Mouse (Mus musculus): ENCODE data around the gene Mettl23. TPM values are rescaled to one million over a fixed set of nuclear protein-coding genes. Genes with fewer than 3 reads are reported as not detected.

Mettl23 gene
- polyA plus RNA-seq, 1 experiment: 34.0 TPM

DNA sequence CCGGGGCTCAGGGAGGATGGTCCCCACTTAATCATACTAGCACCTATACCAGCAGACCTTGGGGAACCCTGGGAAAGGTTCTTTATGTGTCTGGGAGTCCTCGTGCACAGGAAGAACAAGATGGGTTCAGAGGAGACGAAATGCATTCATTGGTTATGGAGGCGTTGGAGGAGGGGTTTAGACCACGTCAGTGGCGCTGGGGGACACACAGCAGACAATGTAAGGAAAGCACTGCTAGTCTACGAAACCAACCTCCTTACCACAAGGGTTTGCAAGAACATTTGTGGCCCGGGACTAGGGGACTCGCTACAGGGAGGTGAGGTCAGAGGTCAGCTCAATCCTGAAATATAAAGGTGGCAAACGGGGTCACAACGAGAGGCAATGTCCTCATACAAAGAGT, 32.5 kb upstream of the Mettl23 start:
- peaks cover 11% of the 10 kb centered on the region for H3K36me3 ChIP-seq (ENCODE audit: control insufficient read depth, insufficient read depth)
- TF ChIP-seq REST (IDR thresholded peaks at IDR 0.05; ENCODE audit: insufficient read depth, insufficient read length) (no peak), USF1 (IDR thresholded peaks at IDR 0.05; ENCODE audit: low read depth) (no peak), MYOD1 (IDR thresholded peaks at IDR 0.05; ENCODE audit: control insufficient read depth in 1 of 3, insufficient read length in 2 of 3, low read depth in 2 of 3) (no peak), SRF (IDR thresholded peaks at IDR 0.05; ENCODE audit: control insufficient read depth, insufficient read length, low read depth) (no peak), MYOG (IDR thresholded peaks at IDR 0.05; ENCODE audit: control insufficient read depth in 1 of 3, insufficient read depth in 1 of 3, insufficient read length in 2 of 3, low read depth in 2 of 3) (no peak)
- peaks cover 9% of the 10 kb centered on the region for H3K79me2 ChIP-seq (ENCODE audit: control insufficient read depth, insufficient read depth)
- no peaks in the 10 kb centered on the region for H3K27me3 ChIP-seq (ENCODE audit: control insufficient read depth, insufficient read depth, insufficient read length)
- no peak overlapping the region for H3K4me3 ChIP-seq
- no peak overlapping the region for H3ac ChIP-seq (ENCODE audit: control insufficient read depth, insufficient read length)
- H3K4me2 ChIP-seq (ENCODE audit: low read depth): no peak overlapping the region

DNA sequence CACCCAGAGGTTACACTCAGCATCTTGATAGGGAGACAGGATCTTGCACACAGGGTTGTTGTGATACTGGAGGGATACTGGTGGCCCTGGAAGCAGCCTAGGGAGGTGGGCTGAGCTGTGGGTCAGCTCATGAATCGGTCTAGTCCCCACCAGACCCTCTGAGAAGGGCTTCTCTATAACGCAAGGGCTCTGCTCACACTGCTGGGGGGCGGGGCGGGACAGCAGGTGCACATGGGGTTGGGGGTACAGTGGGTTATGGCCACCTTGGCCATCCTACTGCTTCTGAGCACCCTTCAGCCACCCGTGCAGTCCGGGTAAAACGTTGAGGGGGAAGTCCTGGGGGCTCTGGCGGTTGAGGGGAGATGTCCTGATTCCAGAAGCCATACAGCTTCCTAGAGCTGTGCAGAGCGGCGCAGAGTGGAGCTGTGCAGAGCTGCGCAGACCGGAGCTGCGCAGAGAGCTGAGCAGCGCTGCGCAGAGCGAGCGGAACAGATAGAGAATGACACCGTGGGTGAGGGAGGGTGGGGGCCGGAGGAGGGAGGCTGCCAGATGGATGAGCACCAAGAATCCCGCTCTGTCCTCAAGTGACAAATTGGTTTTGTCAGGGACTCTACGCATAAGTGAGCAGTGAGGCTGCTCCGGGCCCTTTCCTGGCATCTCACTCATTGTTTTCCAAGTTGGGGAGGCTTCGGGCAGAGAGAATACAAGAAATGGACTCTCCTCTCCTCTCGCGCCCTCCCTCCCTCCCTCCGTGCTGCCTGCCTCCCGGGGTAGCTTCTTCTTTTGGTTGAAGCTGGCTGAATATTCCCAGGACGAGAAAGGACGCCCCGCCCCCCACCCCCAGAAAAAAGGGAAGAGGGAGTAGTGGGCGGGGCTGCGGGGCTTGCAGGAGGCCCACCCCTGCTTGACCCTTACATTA, 31.8 kb upstream of the Mettl23 start:
- Histone ChIP-seq H3K27me3 (ENCODE audit: control insufficient read depth, insufficient read depth, insufficient read length) (no peaks in the 10 kb centered on the region), H3K79me2 (ENCODE audit: control insufficient read depth, insufficient read depth) (peaks cover 15% of the 10 kb centered on the region), H3K4me2 (ENCODE audit: low read depth) (no peak overlapping the region), H3K36me3 (ENCODE audit: control insufficient read depth, insufficient read depth) (peaks cover 11% of the 10 kb centered on the region), H3K4me3 (no peak overlapping the region), H3ac (ENCODE audit: control insufficient read depth, insufficient read length) (no peak overlapping the region)
- TF ChIP-seq USF1 (IDR thresholded peaks at IDR 0.05; ENCODE audit: low read depth): no peak
- no peak for TF ChIP-seq CEBPB (IDR thresholded peaks at IDR 0.05; ENCODE audit: insufficient read depth, poor library complexity, severe bottlenecking)
- no peak for TF ChIP-seq REST (IDR thresholded peaks at IDR 0.05; ENCODE audit: insufficient read depth, insufficient read length)
- no peak for TF ChIP-seq MAX (IDR thresholded peaks at IDR 0.05; ENCODE audit: low read depth)

- H3K4me2 ChIP-seq (ENCODE audit: low read depth): no peak overlapping the region
- H3ac ChIP-seq (ENCODE audit: control insufficient read depth, insufficient read length): no peak overlapping the region
- no peak for TF ChIP-seq MYOD1 (IDR thresholded peaks at IDR 0.05; ENCODE audit: control insufficient read depth in 1 of 3, insufficient read length in 2 of 3, low read depth in 2 of 3)
- TF ChIP-seq USF1 (IDR thresholded peaks at IDR 0.05; ENCODE audit: low read depth): no peak
- TF ChIP-seq POLR2A (IDR thresholded peaks at IDR 0.05; ENCODE audit: insufficient read length, low read depth): no peak
- TF ChIP-seq E2F4 (IDR thresholded peaks at IDR 0.05; ENCODE audit: insufficient read depth): no peak
- TF ChIP-seq POLR2AphosphoS2 (IDR thresholded peaks at IDR 0.05; ENCODE audit: insufficient read length, low read depth): no peak
- TF ChIP-seq CEBPB (IDR thresholded peaks at IDR 0.05; ENCODE audit: insufficient read depth, poor library complexity, severe bottlenecking): no peak
- TF ChIP-seq TCF12 (IDR thresholded peaks at IDR 0.05; ENCODE audit: insufficient read depth, poor library complexity, severe bottlenecking): no peak
- no peak for TF ChIP-seq REST (IDR thresholded peaks at IDR 0.05; ENCODE audit: insufficient read depth, insufficient read length)
- no peak for TF ChIP-seq SRF (IDR thresholded peaks at IDR 0.05; ENCODE audit: control insufficient read depth, insufficient read length, low read depth)
- TF ChIP-seq TCF3 (IDR thresholded peaks at IDR 0.05; ENCODE audit: insufficient read length, low read depth): no peak
- no peak for TF ChIP-seq MAX (IDR thresholded peaks at IDR 0.05; ENCODE audit: low read depth)
- TF ChIP-seq MYOG (IDR thresholded peaks at IDR 0.05; ENCODE audit: control insufficient read depth in 1 of 3, insufficient read depth in 1 of 3, insufficient read length in 2 of 3, low read depth in 2 of 3): no peak
- no peak overlapping the region for H3K4me3 ChIP-seq
- peaks cover 26% of the 10 kb centered on the region for H3K79me2 ChIP-seq (ENCODE audit: control insufficient read depth, insufficient read depth)
- H3K27me3 ChIP-seq (ENCODE audit: control insufficient read depth, insufficient read depth, insufficient read length): no peaks in the 10 kb centered on the region
- peaks cover 11% of the 10 kb centered on the region for H3K36me3 ChIP-seq (ENCODE audit: control insufficient read depth, insufficient read depth)
Measured at GRCm38 (mm10) chr11:116812793-116813529, 30.1 kb upstream of the Mettl23 start.

DNA sequence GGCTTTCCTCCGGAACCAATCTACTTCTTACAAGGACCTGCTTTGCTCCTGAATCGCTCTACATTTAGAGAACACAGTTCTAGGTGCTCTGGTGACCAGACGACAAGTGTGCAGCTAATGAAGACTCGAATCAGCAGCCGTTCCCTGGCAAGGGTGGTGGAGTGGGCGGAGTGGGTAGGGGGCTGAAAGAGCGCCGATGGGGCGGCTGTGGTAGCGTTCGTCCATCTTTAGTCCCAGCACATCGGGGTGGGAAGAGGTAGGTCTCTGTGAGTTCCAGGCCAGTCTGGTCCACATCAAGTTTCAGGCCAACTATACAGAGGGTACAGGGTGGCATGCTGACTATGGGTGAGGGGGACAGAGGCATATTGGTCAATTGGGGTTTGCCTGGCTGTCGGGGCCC, 29.5 kb upstream of the Mettl23 start:
- Histone ChIP-seq H3K4me3 (no peak overlapping the region), H3K27me3 (ENCODE audit: control insufficient read depth, insufficient read depth, insufficient read length) (no peaks in the 10 kb centered on the region), H3ac (ENCODE audit: control insufficient read depth, insufficient read length) (no peak overlapping the region), H3K36me3 (ENCODE audit: control insufficient read depth, insufficient read depth) (peaks cover 11% of the 10 kb centered on the region), H3K4me2 (ENCODE audit: low read depth) (peak overlapping the region; percentile 16), H3K79me2 (ENCODE audit: control insufficient read depth, insufficient read depth) (peaks cover 32% of the 10 kb centered on the region)
- TF ChIP-seq E2F4 (IDR thresholded peaks at IDR 0.05; ENCODE audit: insufficient read depth) (no peak), TCF12 (IDR thresholded peaks at IDR 0.05; ENCODE audit: insufficient read depth, poor library complexity, severe bottlenecking) (no peak), MYOD1 (IDR thresholded peaks at IDR 0.05; ENCODE audit: control insufficient read depth in 1 of 3, insufficient read length in 2 of 3, low read depth in 2 of 3) (no peak), SRF (IDR thresholded peaks at IDR 0.05; ENCODE audit: control insufficient read depth, insufficient read length, low read depth) (no peak), MYOG (IDR thresholded peaks at IDR 0.05; ENCODE audit: control insufficient read depth in 1 of 3, insufficient read depth in 1 of 3, insufficient read length in 2 of 3, low read depth in 2 of 3) (no peak), POLR2AphosphoS2 (IDR thresholded peaks at IDR 0.05; ENCODE audit: insufficient read length, low read depth) (no peak), POLR2A (IDR thresholded peaks at IDR 0.05; ENCODE audit: insufficient read length, low read depth) (no peak)

Data from myocyte (in vitro differentiated cells).